Mouse (Mus musculus): ENCODE results near the gene Trim2. TPM values are rescaled to one million over a fixed set of nuclear protein-coding genes. Genes with fewer than 3 reads are reported as not detected.

Trim2 gene
- polyA plus RNA-seq, 1 experiment, result 0.53 TPM

DNA sequence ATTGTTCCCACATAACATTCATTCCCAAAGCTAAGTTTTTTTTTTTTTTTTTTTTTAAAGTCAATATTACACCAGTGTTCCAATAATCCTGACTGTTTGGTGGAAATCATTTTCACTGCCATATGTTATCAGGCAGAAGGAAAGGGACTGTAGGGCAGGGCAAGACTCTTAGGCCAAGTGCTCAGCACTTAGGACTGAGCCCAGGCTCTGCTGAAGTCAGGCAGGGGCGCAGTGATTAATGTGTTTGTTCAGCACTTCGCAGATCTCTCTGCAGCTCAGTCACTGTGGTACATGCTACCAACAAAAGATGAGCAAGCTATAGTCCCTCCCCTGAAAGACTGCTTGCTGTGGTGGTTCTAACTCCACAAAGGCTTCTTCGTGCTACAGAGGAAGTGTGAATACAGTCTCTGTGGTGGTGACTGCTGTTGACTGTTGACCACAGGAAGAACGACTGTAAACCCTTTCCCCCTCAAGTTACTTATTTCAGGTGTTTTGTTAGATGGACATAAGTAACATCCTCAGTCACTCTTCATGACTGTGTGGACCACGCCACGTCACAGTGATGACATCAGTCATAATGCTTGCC lies 180.9 kb downstream of the Trim2 start:
- no peaks in the 10 kb centered on the region for H3K4me1 ChIP-seq (ENCODE audit: control insufficient read depth, insufficient read depth, low read length)
- no peaks in the 10 kb centered on the region for H3K27me3 ChIP-seq (ENCODE audit: control insufficient read depth, insufficient read depth, low read length)
- H3K36me3 ChIP-seq (ENCODE audit: control insufficient read depth, insufficient read depth, low read length), result no peaks in the 10 kb centered on the region
- no peak overlapping the region for H3K27ac ChIP-seq (ENCODE audit: control insufficient read depth, insufficient read depth, low read depth, low read length)
- H3K4me3 ChIP-seq (ENCODE audit: control insufficient read depth, low read depth, low read length), result no peak overlapping the region
- TF ChIP-seq CTCF (IDR thresholded peaks at IDR 0.05; ENCODE audit: control insufficient read depth, insufficient read depth, insufficient replicate concordance, low read depth, low read length) (no peak), POLR2A (IDR thresholded peaks at IDR 0.05; ENCODE audit: control insufficient read depth, low read depth, low read length) (no peak)

- TF ChIP-seq POLR2A (IDR thresholded peaks at IDR 0.05; ENCODE audit: control insufficient read depth, low read depth, low read length) (no peak), CTCF (IDR thresholded peaks at IDR 0.05; ENCODE audit: control insufficient read depth, insufficient read depth, insufficient replicate concordance, low read depth, low read length) (no peak)
- Histone ChIP-seq H3K27me3 (ENCODE audit: control insufficient read depth, insufficient read depth, low read length) (no peaks in the 10 kb centered on the region), H3K36me3 (ENCODE audit: control insufficient read depth, insufficient read depth, low read length) (no peaks in the 10 kb centered on the region), H3K4me1 (ENCODE audit: control insufficient read depth, insufficient read depth, low read length) (no peaks in the 10 kb centered on the region), H3K4me3 (ENCODE audit: control insufficient read depth, low read depth, low read length) (no peak overlapping the region), H3K27ac (ENCODE audit: control insufficient read depth, insufficient read depth, low read depth, low read length) (no peak overlapping the region)
These were observed 183.2 kb downstream of the Trim2 start for GRCm38 (mm10) chr3:84123461-84123860.

GRCm38 (mm10) chr3:84118718-84119117 lies 188.0 kb downstream of the Trim2 start:
- H3K36me3 ChIP-seq (ENCODE audit: control insufficient read depth, insufficient read depth, low read length), result no peaks in the 10 kb centered on the region
- no peaks in the 10 kb centered on the region for H3K4me1 ChIP-seq (ENCODE audit: control insufficient read depth, insufficient read depth, low read length)
- H3K27me3 ChIP-seq (ENCODE audit: control insufficient read depth, insufficient read depth, low read length), result no peaks in the 10 kb centered on the region
- no peak overlapping the region for H3K27ac ChIP-seq (ENCODE audit: control insufficient read depth, insufficient read depth, low read depth, low read length)
- H3K4me3 ChIP-seq (ENCODE audit: control insufficient read depth, low read depth, low read length), result no peak overlapping the region
- TF ChIP-seq CTCF (IDR thresholded peaks at IDR 0.05; ENCODE audit: control insufficient read depth, insufficient read depth, insufficient replicate concordance, low read depth, low read length) (no peak), POLR2A (IDR thresholded peaks at IDR 0.05; ENCODE audit: control insufficient read depth, low read depth, low read length) (no peak)

GRCm38 (mm10) chr3:84118178-84118577 lies 188.5 kb downstream of the Trim2 start:
- no peaks in the 10 kb centered on the region for H3K27me3 ChIP-seq (ENCODE audit: control insufficient read depth, insufficient read depth, low read length)
- H3K4me3 ChIP-seq (ENCODE audit: control insufficient read depth, low read depth, low read length), result no peak overlapping the region
- no peak overlapping the region for H3K27ac ChIP-seq (ENCODE audit: control insufficient read depth, insufficient read depth, low read depth, low read length)
- no peak for TF ChIP-seq POLR2A (IDR thresholded peaks at IDR 0.05; ENCODE audit: control insufficient read depth, low read depth, low read length)
- no peak for TF ChIP-seq CTCF (IDR thresholded peaks at IDR 0.05; ENCODE audit: control insufficient read depth, insufficient read depth, insufficient replicate concordance, low read depth, low read length)
- H3K36me3 ChIP-seq (ENCODE audit: control insufficient read depth, insufficient read depth, low read length), result no peaks in the 10 kb centered on the region
- no peaks in the 10 kb centered on the region for H3K4me1 ChIP-seq (ENCODE audit: control insufficient read depth, insufficient read depth, low read length)

Other genes starting within 250 kb of the Trim2 start
- 1.2 TPM in 2 replicates for gene Mnd1, start 151.1 kb downstream of the Trim2 start, polyA plus RNA-seq (2012; rRNA removed)
- gene Gm6525, start 132.8 kb downstream of the Trim2 start, polyA plus RNA-seq (2012; rRNA removed), result 0.40 and 0.43 TPM in 2 replicates
- 24.7 and 24.8 TPM in 2 replicates for gene Fhdc1, start 173.6 kb upstream of the Trim2 start, polyA plus RNA-seq (2012; rRNA removed)

Measured in testis, adult 2 months (tissue).